Mouse (Mus musculus): ENCODE results near the gene Cp. TPM values are rescaled to one million over a fixed set of nuclear protein-coding genes. Genes with fewer than 3 reads are reported as not detected.
A peak's percentile ranks its signal among the peaks of the same experiment; 100 is the strongest.
"Not testable (repeated sequence)": the region's sequence is repeated elsewhere in the genome, so short reads cannot be mapped to it uniquely, and the experiment has no call there.

Cp gene
- polyA plus RNA-seq (2016; fragmentation: Nextera tagmentation; extraction: Ambion mirVana): 5.9 and 7.6 TPM in 2 replicates

- no peaks in the 10 kb centered on the region for H3K27me3 ChIP-seq
- H3K9me3 ChIP-seq: no peaks in the 10 kb centered on the region
- 0 out of 2 replicates have a peak, but pooled peaks cover 6% of the 10 kb centered on the region for H3K4me1 ChIP-seq
- ATAC-seq (ENCODE audit: low FRiP score, low read depth): peak; percentile 56; the same call in 1 of the 2 replicates
- no peak within 1 kb of the TSS for H3K4me2 ChIP-seq (replicated peaks)
- WGBS: 31% methylated on average over 5 of the region's 5 CpGs
- no peak within 1 kb of the TSS for H3K9ac ChIP-seq (replicated peaks)
- H3K36me3 ChIP-seq: no peaks in the 10 kb centered on the region
- H3K27ac ChIP-seq (replicated peaks): no peak within 1 kb of the TSS
- no peak within 1 kb of the TSS for H3K4me3 ChIP-seq
Observed at GRCm38 (mm10) chr3:19956885-19957284, at the start of gene Cp. Gene Cp, plus strand, starts transcription at chr3:19957054.

- H3K9me3 ChIP-seq: no peaks in the 10 kb centered on the region
- H3K27ac ChIP-seq (replicated peaks): no peak overlapping the region
- no peak for ATAC-seq (ENCODE audit: low FRiP score, low read depth)
- H3K27me3 ChIP-seq: no peaks in the 10 kb centered on the region
- no peak overlapping the region for H3K9ac ChIP-seq (replicated peaks)
- 0 out of 2 replicates have a peak, but pooled peaks cover 3% of the 10 kb centered on the region for H3K4me1 ChIP-seq
- no peaks in the 10 kb centered on the region for H3K36me3 ChIP-seq
- H3K4me3 ChIP-seq: no peak overlapping the region
- no peak overlapping the region for H3K4me2 ChIP-seq (replicated peaks)
Observed at GRCm38 (mm10) chr3:19948552-19948951, 8.3 kb upstream of the Cp start.

- H3K36me3 ChIP-seq; H3K4me3 ChIP-seq; H3K9ac ChIP-seq (replicated peaks); ATAC-seq (ENCODE audit: low FRiP score, low read depth); H3K27ac ChIP-seq (replicated peaks); H3K4me2 ChIP-seq (replicated peaks); H3K9me3 ChIP-seq; H3K4me1 ChIP-seq; H3K27me3 ChIP-seq: not testable (repeated sequence)
- 94% methylated on average over 1 of the region's 1 CpGs for WGBS
Observed at GRCm38 (mm10) chr3:19949401-19949800, 7.5 kb upstream of the Cp start.

GRCm38 (mm10) chr3:19953425-19953824 lies 3.4 kb upstream of the Cp start:
- H3K27me3 ChIP-seq: no peaks in the 10 kb centered on the region
- 0 out of 2 replicates have a peak, but pooled peaks cover 3% of the 10 kb centered on the region for H3K4me1 ChIP-seq
- H3K4me3 ChIP-seq: no peak overlapping the region
- no peaks in the 10 kb centered on the region for H3K9me3 ChIP-seq
- H3K27ac ChIP-seq (replicated peaks): no peak overlapping the region
- H3K9ac ChIP-seq (replicated peaks): no peak overlapping the region
- 11% methylated on average over 1 of the region's 1 CpGs for WGBS
- peak; percentile 38; the same call in 1 of the 2 replicates for ATAC-seq (ENCODE audit: low FRiP score, low read depth)
- H3K36me3 ChIP-seq: no peaks in the 10 kb centered on the region
- no peak overlapping the region for H3K4me2 ChIP-seq (replicated peaks)

- Histone ChIP-seq H3K36me3 (no peaks in the 10 kb centered on the region), H3K4me2 (replicated peaks) (no peak overlapping the region), H3K4me1 (0 out of 2 replicates have a peak, but pooled peaks cover 3% of the 10 kb centered on the region), H3K27me3 (no peaks in the 10 kb centered on the region), H3K9ac (replicated peaks) (no peak overlapping the region), H3K27ac (replicated peaks) (no peak overlapping the region), H3K9me3 (no peaks in the 10 kb centered on the region), H3K4me3 (no peak overlapping the region)
- peak; percentile 34; the same call in 1 of the 2 replicates for ATAC-seq (ENCODE audit: low FRiP score, low read depth)
- 19% methylated on average over 3 of the region's 3 CpGs for WGBS
Observed at GRCm38 (mm10) chr3:19953865-19954264, 3.0 kb upstream of the Cp start.

- Histone ChIP-seq H3K36me3 (no peaks in the 10 kb centered on the region), H3K9ac (replicated peaks) (no peak overlapping the region), H3K4me1 (0 out of 2 replicates have a peak, but pooled peaks cover 6% of the 10 kb centered on the region), H3K27ac (replicated peaks) (no peak overlapping the region), H3K4me3 (no peak overlapping the region), H3K27me3 (no peaks in the 10 kb centered on the region), H3K9me3 (no peaks in the 10 kb centered on the region), H3K4me2 (replicated peaks) (no peak overlapping the region)
- ATAC-seq (ENCODE audit: low FRiP score, low read depth): no peak
Observed at GRCm38 (mm10) chr3:19958031-19958430, 1.2 kb downstream of the Cp start.

GRCm38 (mm10) chr3:19958983-19959382 lies 2.1 kb downstream of the Cp start:
- Histone ChIP-seq H3K27me3 (no peaks in the 10 kb centered on the region), H3K4me3 (no peak overlapping the region), H3K27ac (replicated peaks) (no peak overlapping the region), H3K4me2 (replicated peaks) (no peak overlapping the region), H3K9ac (replicated peaks) (no peak overlapping the region), H3K9me3 (no peaks in the 10 kb centered on the region), H3K36me3 (no peaks in the 10 kb centered on the region), H3K4me1 (0 out of 2 replicates have a peak, but pooled peaks cover 2% of the 10 kb centered on the region)
- ATAC-seq (ENCODE audit: low FRiP score, low read depth): no peak
- 74% methylated on average over 1 of the region's 1 CpGs for WGBS

GRCm38 (mm10) chr3:19960570-19961114 lies 3.8 kb downstream of the Cp start:
- ATAC-seq (ENCODE audit: low FRiP score, low read depth): no peak
- H3K36me3 ChIP-seq: no peaks in the 10 kb centered on the region
- no peak overlapping the region for H3K9ac ChIP-seq (replicated peaks)
- H3K4me3 ChIP-seq: no peak overlapping the region
- no peak overlapping the region for H3K27ac ChIP-seq (replicated peaks)
- no peak overlapping the region for H3K4me2 ChIP-seq (replicated peaks)
- 0 out of 2 replicates have a peak, but pooled peaks cover 2% of the 10 kb centered on the region for H3K4me1 ChIP-seq
- H3K27me3 ChIP-seq: no peaks in the 10 kb centered on the region
- 77% methylated on average over 3 of the region's 3 CpGs for WGBS
- H3K9me3 ChIP-seq: no peaks in the 10 kb centered on the region

GRCm38 (mm10) chr3:19961341-19961740 lies 4.5 kb downstream of the Cp start:
- 0 out of 2 replicates have a peak, but pooled peaks cover 2% of the 10 kb centered on the region for H3K4me1 ChIP-seq
- H3K36me3 ChIP-seq: no peaks in the 10 kb centered on the region
- no peak overlapping the region for H3K4me2 ChIP-seq (replicated peaks)
- H3K4me3 ChIP-seq: no peak overlapping the region
- WGBS: 94% methylated on average over 2 of the region's 2 CpGs
- H3K27me3 ChIP-seq: no peaks in the 10 kb centered on the region
- no peak overlapping the region for H3K9ac ChIP-seq (replicated peaks)
- no peaks in the 10 kb centered on the region for H3K9me3 ChIP-seq
- H3K27ac ChIP-seq (replicated peaks): no peak overlapping the region
- no peak for ATAC-seq (ENCODE audit: low FRiP score, low read depth)

GRCm38 (mm10) chr3:19962769-19963513 lies 6.1 kb downstream of the Cp start:
- Histone ChIP-seq H3K4me2 (replicated peaks) (no peak overlapping the region), H3K9me3 (no peaks in the 10 kb centered on the region), H3K27me3 (no peaks in the 10 kb centered on the region), H3K36me3 (no peaks in the 10 kb centered on the region), H3K4me1 (0 out of 2 replicates have a peak, but pooled peaks cover 2% of the 10 kb centered on the region), H3K9ac (replicated peaks) (no peak overlapping the region), H3K4me3 (no peak overlapping the region), H3K27ac (replicated peaks) (no peak overlapping the region)
- WGBS: 92% methylated on average over 3 of the region's 3 CpGs
- ATAC-seq (ENCODE audit: low FRiP score, low read depth): no peak

- ATAC-seq (ENCODE audit: low FRiP score, low read depth): no peak
- Histone ChIP-seq H3K27me3 (no peaks in the 10 kb centered on the region), H3K4me2 (replicated peaks) (no peak overlapping the region), H3K27ac (replicated peaks) (no peak overlapping the region), H3K9me3 (no peaks in the 10 kb centered on the region), H3K36me3 (no peaks in the 10 kb centered on the region), H3K4me1 (0 out of 2 replicates have a peak, but pooled peaks cover 2% of the 10 kb centered on the region), H3K4me3 (no peak overlapping the region), H3K9ac (replicated peaks) (no peak overlapping the region)
- WGBS: 87% methylated on average over 2 of the region's 2 CpGs
Observed at GRCm38 (mm10) chr3:19964625-19965188, 7.9 kb downstream of the Cp start.

- H3K9me3 ChIP-seq: no peaks in the 10 kb centered on the region
- no peak overlapping the region for H3K4me2 ChIP-seq (replicated peaks)
- H3K27ac ChIP-seq (replicated peaks): no peak overlapping the region
- H3K4me1 ChIP-seq: 0 out of 2 replicates have a peak, but pooled peaks cover under 1% of the 10 kb centered on the region
- H3K4me3 ChIP-seq: no peak overlapping the region
- no peaks in the 10 kb centered on the region for H3K36me3 ChIP-seq
- 89% methylated on average over 5 of the region's 5 CpGs for WGBS
- ATAC-seq (ENCODE audit: low FRiP score, low read depth): no peak
- H3K9ac ChIP-seq (replicated peaks): no peak overlapping the region
- H3K27me3 ChIP-seq: no peaks in the 10 kb centered on the region
Observed at GRCm38 (mm10) chr3:19965239-19965638, 8.4 kb downstream of the Cp start.
